In genomic region chr9:66518901-66519300, GRCm38 (mm10) we compare ENCODE assay signal across 14 mouse cellular contexts. TPM values are rescaled to one million over a fixed set of nuclear protein-coding genes. Genes with fewer than 3 reads are reported as not detected.
A peak's percentile ranks its signal among the peaks of the same experiment; 100 is the strongest.
DNase-seq lines count a peak whose midpoint lies in the region; ATAC-seq and TF ChIP-seq lines count a peak whose summit lies in the region.
"Had no signal": no experiment of that assay in that cellular context is flagged by ENCODE, and none has a peak within 500 bp of the region (broad histone marks: within the 10 kb centered on the region; RNA-seq: fewer than 3 reads in every experiment).

No protein-coding gene starts in this region.

- no peak overlapping the region for H3K9ac ChIP-seq in lung, embryonic 14.5 days
- no peak overlapping the region for H3K9ac ChIP-seq in hindbrain, embryonic 16.5 days (ENCODE audit: low read depth, low read length)
- no peak overlapping the region for H3K9ac ChIP-seq in forebrain, embryonic 14.5 days (ENCODE audit: low read length)
- H3K9ac ChIP-seq: heart, embryonic 13.5 days; limb, embryonic 12.5 days; neural tube, embryonic 12.5 days had no signal

- DNase-seq in heart, adult 11 months, result peak; percentile 85
- no peak for DNase-seq in heart, adult 18-20 months
- DNase-seq in lung, embryonic 14.5 days, result peak; percentile 53
- DNase-seq in lung, postnatal 4 days, result no peak
- peak; percentile 69 for DNase-seq in Muller cell, postnatal 12 days (ENCODE audit: inconsistent ontology term)
- no peak for DNase-seq in testis, postnatal 14 days (ENCODE audit: low spot score)
- no peak for DNase-seq in forebrain, embryonic 14.5 days (ENCODE audit: low spot score)
- DNase-seq: layer of hippocampus, adult 9-11 months; thymus, postnatal 36 days had no signal

- H3K4me2 ChIP-seq in lung, embryonic 14.5 days, result no peak overlapping the region
- no peak overlapping the region for H3K4me2 ChIP-seq in hindbrain, embryonic 16.5 days (ENCODE audit: low read length)
- no peak overlapping the region for H3K4me2 ChIP-seq in forebrain, embryonic 14.5 days (ENCODE audit: low read length)
- H3K4me2 ChIP-seq: heart, embryonic 13.5 days; limb, embryonic 12.5 days; neural tube, embryonic 12.5 days had no signal

- no peak for ATAC-seq in lung, embryonic 14.5 days (ENCODE audit: insufficient read depth)
- ATAC-seq in hindbrain, embryonic 16.5 days, result no peak
- no peak for ATAC-seq in forebrain, embryonic 14.5 days
- ATAC-seq: inflammation-experienced regulatory T-cells, adult 6 months had no signal

- TF ChIP-seq CTCF in lung, embryonic 14.5 days (IDR thresholded peaks at IDR 0.05; ENCODE audit: low read depth), result no peak

- peaks cover 83% of the 10 kb centered on the region for H3K36me3 ChIP-seq in lung, embryonic 14.5 days (ENCODE audit: insufficient read depth)
- H3K36me3 ChIP-seq in hindbrain, embryonic 16.5 days (ENCODE audit: control insufficient read depth, insufficient read depth, low read length), result peaks cover 21% of the 10 kb centered on the region
- H3K36me3 ChIP-seq in forebrain, embryonic 14.5 days (ENCODE audit: control insufficient read depth, insufficient read depth, low read length), result peaks cover 92% of the 10 kb centered on the region

- no peak overlapping the region for H3K27ac ChIP-seq in lung, embryonic 14.5 days (ENCODE audit: low read depth)
- H3K27ac ChIP-seq in hindbrain, embryonic 16.5 days (ENCODE audit: low read depth, low read length), result peak overlapping the region; percentile 40; the same call in 1 of the 2 replicates
- H3K27ac ChIP-seq in forebrain, embryonic 14.5 days (ENCODE audit: low read depth, low read length), result no peak overlapping the region
- H3K27ac ChIP-seq: heart, embryonic 13.5 days; limb, embryonic 12.5 days; neural tube, embryonic 12.5 days had no signal

- 64% methylated on average over 5 of the region's 5 CpGs for WGBS in lung, embryonic 14.5 days
- 34% methylated on average over 5 of the region's 5 CpGs for WGBS in hindbrain, embryonic 16.5 days
- WGBS in forebrain, embryonic 14.5 days, result 65% methylated on average over 5 of the region's 5 CpGs

- H3K4me1 ChIP-seq in lung, embryonic 14.5 days (ENCODE audit: insufficient read depth), result no peaks in the 10 kb centered on the region
- H3K4me1 ChIP-seq in hindbrain, embryonic 16.5 days (ENCODE audit: control insufficient read depth, insufficient read depth, low read depth, low read length), result 0 out of 2 replicates have a peak, but pooled peaks cover 1% of the 10 kb centered on the region
- H3K4me1 ChIP-seq in forebrain, embryonic 14.5 days (ENCODE audit: control insufficient read depth, insufficient read depth, low read length), result no peaks in the 10 kb centered on the region

- no peaks in the 10 kb centered on the region for H3K9me3 ChIP-seq in lung, embryonic 14.5 days (ENCODE audit: low read depth, low read length)
- no peaks in the 10 kb centered on the region for H3K9me3 ChIP-seq in hindbrain, embryonic 16.5 days (ENCODE audit: control insufficient read depth, low read length)
- no peaks in the 10 kb centered on the region for H3K9me3 ChIP-seq in forebrain, embryonic 14.5 days (replicated peaks; ENCODE audit: control insufficient read depth, low read length)
- H3K9me3 ChIP-seq: heart, embryonic 13.5 days; limb, embryonic 12.5 days; neural tube, embryonic 12.5 days had no signal

- H3K27me3 ChIP-seq in lung, embryonic 14.5 days (ENCODE audit: insufficient read depth, low read length), result no peaks in the 10 kb centered on the region
- no peaks in the 10 kb centered on the region for H3K27me3 ChIP-seq in hindbrain, embryonic 16.5 days (replicated peaks; ENCODE audit: control insufficient read depth, insufficient read depth, low read length)
- H3K27me3 ChIP-seq in forebrain, embryonic 14.5 days (replicated peaks; ENCODE audit: control insufficient read depth, insufficient read depth, low read length), result no peaks in the 10 kb centered on the region
- H3K27me3 ChIP-seq: heart, embryonic 13.5 days; limb, embryonic 12.5 days; neural tube, embryonic 12.5 days had no signal

- no peak overlapping the region for H3K4me3 ChIP-seq in lung, embryonic 14.5 days (ENCODE audit: low read depth, low read length)
- no peak overlapping the region for H3K4me3 ChIP-seq in hindbrain, embryonic 16.5 days (ENCODE audit: low read length)
- H3K4me3 ChIP-seq in forebrain, embryonic 14.5 days (ENCODE audit: low read depth, low read length), result no peak overlapping the region
- H3K4me3 ChIP-seq: heart, embryonic 13.5 days; limb, embryonic 12.5 days; neural tube, embryonic 12.5 days had no signal

RNA-seq across cellular contexts. Expression of gene Fbxl22, which starts 4.5 kb away (rescaled TPM):
- 10 to 100 TPM; 35.6 to 38.2 TPM for total RNA-seq in heart, adult 18-20 months (2021)
- polyA plus RNA-seq in lung, embryonic 14.5 days (2014; fragmentation: Nextera tagmentation; extraction: Ambion mirVana), result 6.1 and 7.2 TPM in 2 replicates
- 0.89 and 1.2 TPM in 2 replicates for polyA plus RNA-seq in hindbrain, embryonic 16.5 days (2015; fragmentation: Nextera tagmentation; extraction: Ambion mirVana)
- 1.3 and 1.9 TPM in 2 replicates for polyA plus RNA-seq in forebrain, embryonic 14.5 days (2014; fragmentation: Nextera tagmentation; extraction: Ambion mirVana)

Comparison
In these comparisons a context has a peak if more than half of its experiments do, and no peak if none do; other contexts are left out.
1. DNase-seq: peak in heart, adult 11 months (single experiment), lung, embryonic 14.5 days (single experiment) and Muller cell, postnatal 12 days (single experiment); none in heart, adult 18-20 months (0 of 2), lung, postnatal 4 days (0 of 2), testis, postnatal 14 days (single experiment) and forebrain, embryonic 14.5 days (single experiment).